Mouse (Mus musculus) midbrain, embryonic 11.5 days (tissue): ENCODE results near the gene Arhgef16. TPM values are rescaled to one million over a fixed set of nuclear protein-coding genes. Genes with fewer than 3 reads are reported as not detected.

ENCODE experiments used
- ATAC-seq: fragments of 200-750 bp; cut with Nextera tagmentation; 2 replicates; pipeline ENCODE4 v1.8.0; 2017; ENCODE audit warnings: moderate TSS enrichment, moderate library complexity; ENCODE audit not compliant: low FRiP score
- DNase-seq: peaks from one replicate; pipeline ENCODE4 v3.0.0; 2015; ENCODE audit warnings: low spot score; ENCODE audit errors: missing footprints
- H3K27ac ChIP-seq: fragments of 300-500 bp; sonication (generic); 2 replicates; pipeline ENCODE4 v1.5.1; 2014; ENCODE audit warnings: low read depth, low read length
- H3K27me3 ChIP-seq: fragments of 300-500 bp; sonication (generic); 2 replicates; pipeline ENCODE4 v1.6.1; 2014; ENCODE audit warnings: mild to moderate bottlenecking, low read length, moderate library complexity, mixed read lengths; ENCODE audit not compliant: control insufficient read depth, insufficient read depth
- H3K36me3 ChIP-seq: fragments of 300-500 bp; sonication (generic); 2 replicates; pipeline ENCODE4 v1.6.1; 2014; ENCODE audit warnings: mild to moderate bottlenecking, low read length, moderate library complexity, mixed read lengths; ENCODE audit not compliant: control insufficient read depth, insufficient read depth
- H3K4me1 ChIP-seq: fragments of 300-500 bp; sonication (generic); 2 replicates; pipeline ENCODE4 v1.6.1; 2014; ENCODE audit warnings: low read length; ENCODE audit not compliant: control insufficient read depth, insufficient read depth
- H3K4me2 ChIP-seq: fragments of 300-500 bp; sonication (generic); 2 replicates; pipeline ENCODE4 v1.6.1; 2014; ENCODE audit warnings: mild to moderate bottlenecking, moderate library complexity
- H3K4me3 ChIP-seq: fragments of 300-500 bp; sonication (generic); 2 replicates; pipeline ENCODE4 v1.5.1; 2014; ENCODE audit warnings: low read depth, low read length
- H3K9ac ChIP-seq: fragments of 300-500 bp; sonication (generic); 2 replicates; pipeline ENCODE4 v1.6.1; 2014; ENCODE audit warnings: low read length
- H3K9me3 ChIP-seq: fragments of 300-500 bp; sonication (generic); 2 replicates; pipeline ENCODE4 v1.6.1; 2016; ENCODE audit warnings: low read length; ENCODE audit not compliant: control insufficient read depth
- WGBS: fragments of 180-500 bp; shearing (Covaris S2); extraction: QIAGEN DNeasy Blood & Tissue Kit; methylation state at CpG from one replicate; pipeline ENCODE4 v1.1.7; 2014; 5-methylcytosine and 5-hydroxymethylcytosine counted together
- polyA plus RNA-seq: library from polyadenylated mRNA; unstranded; fragments of >200 nt; fragmentation: Nextera tagmentation; extraction: Ambion mirVana; gene quantifications from 2 replicates; pipeline ENCODE4 v1.2.1, GENCODE M21; 2014

The Arhgef16 gene
- polyA plus RNA-seq, result 0.45 and 0.81 TPM in 2 replicates

- Histone ChIP-seq H3K9ac (no peak within 1 kb of the TSS), H3K4me2 (no peak within 1 kb of the TSS), H3K4me3 (no peak within 1 kb of the TSS), H3K27me3 (peaks cover 29% of the 10 kb centered on the region), H3K27ac (no peak within 1 kb of the TSS), H3K36me3 (no peaks in the 10 kb centered on the region), H3K4me1 (peaks cover 5% of the 10 kb centered on the region; the same call in 1 of the 2 replicates), H3K9me3 (no peaks in the 10 kb centered on the region)
- WGBS, result 28% methylated on average over 7 of the region's 7 CpGs
- peak; percentile 66 for ATAC-seq
- DNase-seq, result peak; percentile 93
Measured at GRCm38 (mm10) chr4:154301466-154301881, at the start of gene Arhgef16. Arhgef16 (minus strand) TSS chr4:154301676.

- Histone ChIP-seq H3K9me3 (no peaks in the 10 kb centered on the region), H3K9ac (no peak overlapping the region), H3K27me3 (no peaks in the 10 kb centered on the region), H3K4me2 (no peak overlapping the region), H3K27ac (no peak overlapping the region), H3K4me1 (peaks cover 7% of the 10 kb centered on the region; the same call in 1 of the 2 replicates), H3K4me3 (no peak overlapping the region), H3K36me3 (no peaks in the 10 kb centered on the region)
- WGBS, result 74% methylated on average over 11 of the region's 11 CpGs
- ATAC-seq (0 out of 2 replicates have a peak, but pooled peaks have one; percentile 5), DNase-seq (no peak)
Measured at GRCm38 (mm10) chr4:154348197-154348786, 46.8 kb upstream of the Arhgef16 start.

DNA sequence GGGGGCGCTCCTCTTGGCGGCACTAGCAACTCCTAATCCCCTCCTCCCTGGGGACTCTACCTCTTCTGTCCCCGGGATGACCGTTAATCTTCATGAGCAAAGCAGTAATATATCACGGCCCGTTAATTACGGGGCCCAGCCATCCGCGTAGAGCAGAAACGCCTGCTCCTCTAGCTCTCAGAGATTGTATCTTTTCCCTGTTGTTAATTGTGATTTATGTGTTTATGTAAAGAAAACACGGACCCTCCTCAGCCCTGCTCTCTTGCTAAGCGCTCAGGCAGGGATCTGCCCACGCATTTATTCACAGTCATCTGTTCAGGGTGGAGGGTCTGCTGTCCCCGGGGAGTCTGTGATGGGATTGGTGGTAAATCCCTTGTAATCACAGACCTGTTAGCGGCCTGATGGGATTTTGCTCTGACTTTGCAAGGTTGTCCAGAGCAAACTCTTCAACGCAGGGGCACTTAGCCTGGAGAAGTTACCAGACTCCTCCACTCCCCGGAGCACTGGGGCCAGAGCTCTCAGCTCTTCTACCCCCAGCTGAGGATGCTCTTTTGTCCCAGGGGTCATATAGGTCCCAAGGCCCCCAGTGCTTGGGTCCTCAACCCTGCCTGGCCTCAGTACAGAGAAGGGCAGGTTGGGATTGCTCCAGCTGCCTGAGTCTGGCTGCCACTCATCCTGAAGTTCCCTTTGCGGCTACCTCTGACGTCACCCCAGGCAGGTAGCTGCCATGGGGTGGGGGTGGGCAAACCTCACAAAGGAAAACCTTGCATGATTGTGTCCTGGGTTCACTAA lies 45.5 kb upstream of the Arhgef16 start:
- H3K4me1 ChIP-seq, result peaks cover 7% of the 10 kb centered on the region; the same call in 1 of the 2 replicates
- H3K4me2 ChIP-seq, result no peak overlapping the region
- no peak overlapping the region for H3K4me3 ChIP-seq
- WGBS, result 48% methylated on average over 19 of the region's 19 CpGs
- DNase-seq (no peak), ATAC-seq (no peak)
- no peaks in the 10 kb centered on the region for H3K9me3 ChIP-seq
- no peaks in the 10 kb centered on the region for H3K27me3 ChIP-seq
- H3K27ac ChIP-seq, result no peak overlapping the region
- H3K9ac ChIP-seq, result no peak overlapping the region
- no peaks in the 10 kb centered on the region for H3K36me3 ChIP-seq

- Histone ChIP-seq H3K4me3 (no peak overlapping the region), H3K36me3 (no peaks in the 10 kb centered on the region), H3K27ac (no peak overlapping the region; the same call in 1 of the 2 replicates), H3K27me3 (0 out of 2 replicates have a peak, but pooled peaks cover 2% of the 10 kb centered on the region), H3K4me2 (no peak overlapping the region), H3K4me1 (peaks cover 17% of the 10 kb centered on the region), H3K9ac (no peak overlapping the region), H3K9me3 (no peaks in the 10 kb centered on the region)
- DNase-seq, result peak; percentile 85
- 13% methylated on average over 10 of the region's 10 CpGs for WGBS
- ATAC-seq, result peak; percentile 43; the same call in 1 of the 2 replicates
Measured at GRCm38 (mm10) chr4:154336650-154337049, 35.2 kb upstream of the Arhgef16 start.

- Histone ChIP-seq H3K9me3 (no peaks in the 10 kb centered on the region), H3K9ac (0 out of 2 replicates have a peak within 1 kb of the TSS, but pooled peaks have one; percentile 17), H3K4me2 (peak within 1 kb of the TSS; percentile 31), H3K4me3 (no peak within 1 kb of the TSS; the same call in 1 of the 2 replicates), H3K27me3 (0 out of 2 replicates have a peak, but pooled peaks cover 2% of the 10 kb centered on the region), H3K4me1 (peaks cover 17% of the 10 kb centered on the region), H3K27ac (no peak within 1 kb of the TSS; the same call in 1 of the 2 replicates), H3K36me3 (no peaks in the 10 kb centered on the region)
- DNase-seq, result peak; percentile 89
- WGBS, result 62% methylated on average over 12 of the region's 12 CpGs
- peak; percentile 56 for ATAC-seq
Measured at GRCm38 (mm10) chr4:154335761-154336160, 34.3 kb upstream of the Arhgef16 start, which contains the start of gene B230104I21Rik. B230104I21Rik (plus strand) TSS chr4:154336127.

DNA sequence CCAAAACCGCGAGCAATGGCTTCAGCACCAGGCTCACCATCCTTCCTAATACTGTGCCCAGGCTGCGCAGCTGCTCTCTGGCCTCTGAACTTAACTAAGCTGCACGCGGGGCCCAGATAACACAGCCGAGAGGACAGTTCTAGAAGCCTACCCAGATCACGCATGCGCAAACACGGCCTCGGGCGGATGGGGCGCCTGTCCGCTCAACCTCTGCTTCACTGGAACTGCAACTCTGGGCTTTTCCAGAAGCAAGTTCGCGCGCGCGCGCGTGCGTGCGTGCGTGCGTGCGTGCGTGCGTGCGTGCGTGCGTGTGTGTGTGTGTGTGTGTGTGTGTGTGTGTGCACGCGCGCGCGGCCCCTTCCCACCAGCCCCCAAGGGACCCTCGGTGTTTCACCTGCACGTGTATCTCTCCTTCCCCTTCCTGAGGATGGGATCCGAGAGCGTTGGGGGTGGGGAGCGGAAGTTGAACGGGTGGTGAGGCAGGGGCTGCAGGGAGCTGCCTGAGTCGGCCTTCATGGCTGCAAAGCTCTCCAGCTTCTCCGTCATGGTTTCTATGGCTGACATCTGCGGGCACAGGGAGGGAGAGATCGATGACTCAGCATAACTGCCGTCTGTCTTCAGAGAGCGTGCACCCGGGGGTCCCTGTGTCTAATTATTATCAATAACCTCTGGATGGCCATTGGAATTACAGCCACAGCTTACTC lies 33.4 kb upstream of the Arhgef16 start:
- Histone ChIP-seq H3K9me3 (no peaks in the 10 kb centered on the region), H3K4me1 (peaks cover 17% of the 10 kb centered on the region), H3K27me3 (0 out of 2 replicates have a peak, but pooled peaks cover 2% of the 10 kb centered on the region), H3K4me2 (peak overlapping the region; percentile 31), H3K36me3 (no peaks in the 10 kb centered on the region), H3K27ac (no peak overlapping the region), H3K9ac (0 out of 2 replicates have a peak overlapping the region, but pooled peaks have one; percentile 17), H3K4me3 (no peak overlapping the region; the same call in 1 of the 2 replicates)
- 63% methylated on average over 47 of the region's 48 CpGs for WGBS
- peak; percentile 91 for DNase-seq
- no peak for ATAC-seq

- no peak for DNase-seq
- Histone ChIP-seq H3K27me3 (0 out of 2 replicates have a peak, but pooled peaks cover 2% of the 10 kb centered on the region), H3K4me1 (peaks cover 17% of the 10 kb centered on the region), H3K36me3 (no peaks in the 10 kb centered on the region), H3K27ac (no peak overlapping the region), H3K4me3 (no peak overlapping the region), H3K4me2 (no peak overlapping the region), H3K9me3 (no peaks in the 10 kb centered on the region), H3K9ac (no peak overlapping the region)
- ATAC-seq, result no peak
- 85% methylated on average over 8 of the region's 8 CpGs for WGBS
Measured at GRCm38 (mm10) chr4:154333300-154333699, 31.8 kb upstream of the Arhgef16 start.

- 49% methylated on average over 12 of the region's 12 CpGs for WGBS
- ATAC-seq, result no peak
- Histone ChIP-seq H3K9ac (peak overlapping the region; percentile 30; the same call in 1 of the 2 replicates), H3K4me3 (no peak overlapping the region), H3K4me1 (peaks cover 8% of the 10 kb centered on the region; the same call in 1 of the 2 replicates), H3K27ac (no peak overlapping the region), H3K36me3 (no peaks in the 10 kb centered on the region), H3K9me3 (no peaks in the 10 kb centered on the region), H3K27me3 (no peaks in the 10 kb centered on the region; the same call in 1 of the 2 replicates), H3K4me2 (no peak overlapping the region)
- no peak for DNase-seq
Measured at GRCm38 (mm10) chr4:154331271-154331670, 29.8 kb upstream of the Arhgef16 start.
